Mouse (Mus musculus) embryonic facial prominence, embryonic 15.5 days (tissue): ENCODE measurements at regions not wholly inside any gene's neighbourhood (a gene's known extent, or its start where the extent isn't known, plus 50 kb on each side); places are given as distances from the start of the nearest gene placed in this dataset.
"Not testable (repeated sequence)": the region's sequence is repeated elsewhere in the genome, so short reads cannot be mapped to it uniquely, and the experiment has no call there.

Experiments
- ATAC-seq: fragments of 200-750 bp; cut with Nextera tagmentation; 2 replicates; pipeline ENCODE4 v1.8.0; 2017; ENCODE audit warnings: low read depth, moderate TSS enrichment; ENCODE audit not compliant: insufficient number of reproducible peaks, low FRiP score, low TSS enrichment
- H3K27ac ChIP-seq: fragments of 300-500 bp; sonication (generic); replicated peaks from 2 replicates; pipeline ENCODE4 v1.5.1; 2015; ENCODE audit warnings: mild to moderate bottlenecking, inconsistent platforms
- H3K27me3 ChIP-seq: fragments of 300-500 bp; sonication (generic); 2 replicates; pipeline ENCODE4 v1.6.1; 2015; ENCODE audit warnings: inconsistent platforms
- H3K36me3 ChIP-seq: fragments of 300-500 bp; sonication (generic); 2 replicates; pipeline ENCODE4 v1.6.1; 2015; ENCODE audit warnings: mild to moderate bottlenecking, inconsistent platforms
- H3K4me1 ChIP-seq: fragments of 300-500 bp; sonication (generic); 2 replicates; pipeline ENCODE4 v1.6.1; 2015; ENCODE audit warnings: inconsistent platforms
- H3K4me2 ChIP-seq: fragments of 300-500 bp; sonication (generic); replicated peaks from 2 replicates; pipeline ENCODE4 v1.6.1; 2015; ENCODE audit warnings: mild to moderate bottlenecking, inconsistent platforms
- H3K4me3 ChIP-seq: fragments of 300-500 bp; sonication (generic); replicated peaks from 2 replicates; pipeline ENCODE4 v1.5.1; 2015; ENCODE audit warnings: mild to moderate bottlenecking, inconsistent platforms
- H3K9ac ChIP-seq: fragments of 300-500 bp; sonication (generic); 2 replicates; pipeline ENCODE4 v1.6.1; 2015; ENCODE audit warnings: inconsistent platforms
- H3K9me3 ChIP-seq: fragments of 300-500 bp; sonication (generic); replicated peaks from 2 replicates; pipeline ENCODE4 v1.6.1; 2016; ENCODE audit warnings: inconsistent platforms
- WGBS: fragments of 180-500 bp; shearing (Covaris S2); methylation state at CpG from one replicate; pipeline ENCODE4 v1.1.7; 2015; 5-methylcytosine and 5-hydroxymethylcytosine counted together

DNA sequence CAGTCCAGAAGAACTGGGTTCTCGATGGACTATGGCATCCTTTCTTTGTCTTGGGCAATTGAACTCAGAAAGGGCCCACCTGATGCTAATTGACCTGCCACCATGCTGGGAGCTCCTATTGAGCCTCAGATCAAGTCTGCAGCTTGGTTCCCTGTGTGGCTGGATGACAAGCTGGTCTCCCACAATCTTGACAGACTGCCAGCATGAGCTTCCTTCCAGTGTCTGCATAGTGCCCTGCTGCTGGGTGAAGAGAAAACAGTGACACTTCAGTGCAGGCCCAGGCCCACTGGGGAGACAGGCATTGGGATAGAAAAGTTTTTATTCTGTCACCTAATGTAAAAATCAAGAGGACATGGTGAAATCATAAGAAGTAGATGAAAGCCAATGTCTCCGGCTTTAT lies 321.4 kb downstream of the Sec16b start:
- Histone ChIP-seq H3K4me2 (no peak overlapping the region), H3K9ac (no peak overlapping the region), H3K27me3 (no peaks in the 10 kb centered on the region), H3K4me3 (no peak overlapping the region), H3K36me3 (no peaks in the 10 kb centered on the region), H3K27ac (no peak overlapping the region), H3K9me3 (no peaks in the 10 kb centered on the region), H3K4me1 (no peaks in the 10 kb centered on the region)
- no peak for ATAC-seq
- 51% methylated on average over 2 of the region's 2 CpGs for WGBS

GRCm38 (mm10) chr1:157831511-157831910 lies 325.0 kb downstream of the Sec16b start:
- H3K27me3 ChIP-seq, result no peaks in the 10 kb centered on the region
- H3K4me2 ChIP-seq, result no peak overlapping the region
- no peaks in the 10 kb centered on the region for H3K36me3 ChIP-seq
- no peak for ATAC-seq
- H3K27ac ChIP-seq, result no peak overlapping the region
- no peaks in the 10 kb centered on the region for H3K4me1 ChIP-seq
- no peaks in the 10 kb centered on the region for H3K9me3 ChIP-seq
- H3K4me3 ChIP-seq, result no peak overlapping the region
- H3K9ac ChIP-seq, result no peak overlapping the region
- WGBS, result 39% methylated on average over 2 of the region's 2 CpGs

DNA sequence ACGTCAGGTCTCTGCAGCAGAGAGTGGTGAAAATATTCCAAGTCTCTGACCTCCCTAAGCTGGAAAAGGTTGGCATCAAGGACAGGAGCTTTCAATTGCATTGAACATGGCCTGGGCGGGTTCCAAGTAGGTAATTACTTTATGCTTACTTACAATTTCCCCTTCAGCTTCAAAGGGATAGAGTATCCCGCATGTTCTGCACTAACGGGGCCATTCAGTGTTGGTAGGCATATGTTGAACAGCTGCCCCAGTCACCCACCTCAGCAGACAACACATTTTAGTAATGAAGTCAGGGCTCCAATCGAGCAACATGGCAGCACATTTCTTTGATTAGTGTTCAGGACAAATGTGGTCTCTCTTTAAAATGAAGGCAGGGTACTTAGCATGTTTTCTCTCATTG lies 366.2 kb downstream of the Sec16b start:
- Histone ChIP-seq H3K27me3 (no peaks in the 10 kb centered on the region), H3K4me1 (peaks cover 6% of the 10 kb centered on the region; the same call in 1 of the 2 replicates), H3K36me3 (no peaks in the 10 kb centered on the region), H3K27ac (no peak overlapping the region), H3K9me3 (no peaks in the 10 kb centered on the region), H3K4me3 (no peak overlapping the region), H3K4me2 (no peak overlapping the region), H3K9ac (no peak overlapping the region)
- 31% methylated on average over 5 of the region's 5 CpGs for WGBS
- no peak for ATAC-seq

- no peak for ATAC-seq
- 68% methylated on average over 2 of the region's 2 CpGs for WGBS
- Histone ChIP-seq H3K4me1 (peaks cover 6% of the 10 kb centered on the region; the same call in 1 of the 2 replicates), H3K4me2 (no peak overlapping the region), H3K27me3 (no peaks in the 10 kb centered on the region), H3K36me3 (no peaks in the 10 kb centered on the region), H3K4me3 (no peak overlapping the region), H3K27ac (no peak overlapping the region), H3K9me3 (no peaks in the 10 kb centered on the region), H3K9ac (no peak overlapping the region)
Observed at GRCm38 (mm10) chr1:157875006-157875405, 368.5 kb downstream of the Sec16b start.

GRCm38 (mm10) chr1:157877117-157877516 lies 370.6 kb downstream of the Sec16b start:
- WGBS, result 95% methylated on average over 2 of the region's 4 CpGs
- not testable (repeated sequence) for H3K9me3 ChIP-seq, H3K27me3 ChIP-seq, H3K4me1 ChIP-seq, ATAC-seq, H3K36me3 ChIP-seq, H3K4me3 ChIP-seq, H3K9ac ChIP-seq, H3K4me2 ChIP-seq, H3K27ac ChIP-seq

GRCm38 (mm10) chr1:157887146-157887545 lies 380.6 kb downstream of the Sec16b start:
- no peak for ATAC-seq
- 40% methylated on average over 1 of the region's 1 CpGs for WGBS
- no peaks in the 10 kb centered on the region for H3K27me3 ChIP-seq
- no peak overlapping the region for H3K9ac ChIP-seq
- no peaks in the 10 kb centered on the region for H3K4me1 ChIP-seq
- H3K27ac ChIP-seq, result no peak overlapping the region
- no peaks in the 10 kb centered on the region for H3K36me3 ChIP-seq
- no peaks in the 10 kb centered on the region for H3K9me3 ChIP-seq
- H3K4me2 ChIP-seq, result no peak overlapping the region
- no peak overlapping the region for H3K4me3 ChIP-seq

- Histone ChIP-seq H3K9me3 (no peaks in the 10 kb centered on the region), H3K4me2 (no peak overlapping the region), H3K27me3 (no peaks in the 10 kb centered on the region), H3K4me3 (no peak overlapping the region), H3K27ac (no peak overlapping the region), H3K36me3 (no peaks in the 10 kb centered on the region), H3K9ac (no peak overlapping the region), H3K4me1 (no peaks in the 10 kb centered on the region)
- ATAC-seq, result no peak
- WGBS, result 68% methylated on average over 7 of the region's 7 CpGs
Observed at GRCm38 (mm10) chr1:157888573-157888972, 382.0 kb downstream of the Sec16b start.

GRCm38 (mm10) chr1:157906168-157906567 lies 399.6 kb downstream of the Sec16b start:
- Histone ChIP-seq H3K4me1 (no peaks in the 10 kb centered on the region), H3K9me3 (no peaks in the 10 kb centered on the region), H3K36me3 (no peaks in the 10 kb centered on the region), H3K27ac (no peak overlapping the region), H3K4me3 (no peak overlapping the region), H3K27me3 (no peaks in the 10 kb centered on the region), H3K9ac (no peak overlapping the region), H3K4me2 (no peak overlapping the region)
- 84% methylated on average over 2 of the region's 2 CpGs for WGBS
- no peak for ATAC-seq

GRCm38 (mm10) chr1:157937800-157938348 lies 418.3 kb downstream of the Brinp2 start:
- WGBS, result 66% methylated on average over 1 of the region's 1 CpGs

DNA sequence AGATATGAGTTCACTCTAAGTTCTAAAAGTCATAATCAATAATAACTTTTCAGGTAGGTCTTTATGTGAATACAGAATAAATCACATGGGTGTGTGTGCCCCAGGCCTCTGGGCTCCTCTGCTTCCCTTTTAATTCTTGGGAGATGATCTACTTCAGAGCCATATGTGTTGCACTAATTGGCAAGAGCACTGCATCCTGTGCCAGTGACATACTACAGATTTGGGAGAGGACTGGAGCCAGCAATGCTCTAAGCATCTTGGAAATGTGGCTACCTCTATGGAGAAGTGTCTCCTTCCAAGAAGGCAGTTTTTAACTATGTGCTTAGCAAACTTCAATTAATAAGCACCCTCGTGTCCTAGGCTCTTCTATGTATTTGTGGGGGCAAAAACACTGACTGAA lies 416.6 kb downstream of the Brinp2 start:
- Histone ChIP-seq H3K27me3 (no peaks in the 10 kb centered on the region), H3K4me2 (no peak overlapping the region), H3K27ac (no peak overlapping the region), H3K36me3 (no peaks in the 10 kb centered on the region), H3K4me1 (no peaks in the 10 kb centered on the region), H3K9me3 (no peaks in the 10 kb centered on the region), H3K9ac (no peak overlapping the region), H3K4me3 (no peak overlapping the region)
- ATAC-seq, result no peak
- 64% methylated on average over 1 of the region's 1 CpGs for WGBS

More at GRCm38 (mm10) chr1:157937800-157938348, 418.3 kb downstream of the Brinp2 start:
- no peak overlapping the region for H3K4me3 ChIP-seq
- no peak overlapping the region for H3K4me2 ChIP-seq
- H3K4me1 ChIP-seq, result no peaks in the 10 kb centered on the region
- ATAC-seq, result no peak
- H3K9ac ChIP-seq, result no peak overlapping the region
- no peaks in the 10 kb centered on the region for H3K27me3 ChIP-seq
- H3K9me3 ChIP-seq, result no peaks in the 10 kb centered on the region
- H3K27ac ChIP-seq, result no peak overlapping the region
- H3K36me3 ChIP-seq, result no peaks in the 10 kb centered on the region

- ATAC-seq, result no peak
- no peak overlapping the region for H3K9ac ChIP-seq
- H3K4me1 ChIP-seq, result no peaks in the 10 kb centered on the region
- no peak overlapping the region for H3K4me3 ChIP-seq
- WGBS, result 52% methylated on average over 3 of the region's 3 CpGs
- H3K9me3 ChIP-seq, result no peaks in the 10 kb centered on the region
- no peak overlapping the region for H3K4me2 ChIP-seq
- H3K36me3 ChIP-seq, result no peaks in the 10 kb centered on the region
- H3K27ac ChIP-seq, result no peak overlapping the region
- no peaks in the 10 kb centered on the region for H3K27me3 ChIP-seq
Observed at GRCm38 (mm10) chr1:157940331-157940758, 415.8 kb downstream of the Brinp2 start.

DNA sequence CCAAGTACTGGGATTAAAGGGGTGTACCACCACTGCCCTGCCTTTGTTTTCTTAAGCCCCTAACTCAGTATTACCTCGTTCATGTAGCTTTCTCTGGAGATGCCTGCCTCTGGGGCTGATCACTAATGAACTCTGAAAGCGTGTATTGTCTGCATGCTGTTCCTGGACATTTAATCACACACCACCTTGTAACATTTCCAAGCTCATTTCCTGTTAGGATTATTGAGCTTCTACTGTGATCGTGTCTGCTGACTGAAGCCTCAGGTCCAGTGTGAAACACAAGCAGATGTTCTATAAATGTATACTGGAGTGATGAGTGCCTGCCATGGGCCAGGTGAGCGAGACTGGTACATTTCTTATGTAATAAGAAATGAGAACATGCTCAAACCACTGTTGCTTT lies 398.6 kb downstream of the Brinp2 start:
- H3K4me2 ChIP-seq, result no peak overlapping the region
- no peaks in the 10 kb centered on the region for H3K27me3 ChIP-seq
- no peaks in the 10 kb centered on the region for H3K36me3 ChIP-seq
- H3K4me3 ChIP-seq, result no peak overlapping the region
- 39% methylated on average over 4 of the region's 4 CpGs for WGBS
- H3K9ac ChIP-seq, result no peak overlapping the region
- no peak for ATAC-seq
- H3K9me3 ChIP-seq, result no peaks in the 10 kb centered on the region
- no peak overlapping the region for H3K27ac ChIP-seq
- H3K4me1 ChIP-seq, result no peaks in the 10 kb centered on the region
